Mouse (Mus musculus): ENCODE measurements at regions not wholly inside any gene's neighbourhood (a gene's known extent, or its start where the extent isn't known, plus 50 kb on each side); places are given as distances from the start of the nearest gene placed in this dataset.

DNA sequence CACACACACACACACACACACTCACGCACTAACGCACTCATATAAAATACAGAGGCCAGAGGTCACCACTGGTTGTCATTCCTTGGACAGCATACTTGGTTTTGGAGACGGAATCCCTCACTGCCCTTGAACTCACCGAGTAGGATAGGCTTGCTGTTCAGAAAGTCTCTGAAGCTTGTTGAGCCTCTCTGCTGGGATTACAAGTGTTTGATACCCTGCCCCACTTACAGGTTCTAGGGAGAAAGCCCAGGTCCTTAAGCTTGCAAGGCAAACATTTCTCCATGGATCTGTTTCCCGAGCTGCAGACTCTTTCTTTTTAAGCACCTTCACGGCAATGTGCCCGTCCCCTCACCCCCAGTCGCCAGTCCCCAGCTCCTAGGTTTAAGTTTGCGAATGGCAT, 254.0 kb upstream of the Hs6st1 start:
- TF ChIP-seq POLR2A (IDR thresholded peaks at IDR 0.05; ENCODE audit: low read depth, low read length): no peak
- no peak for TF ChIP-seq CTCF (conservative IDR thresholded peaks at IDR 0.05; ENCODE audit: insufficient read depth, insufficient read length, low read depth, low read length)

All from kidney, adult 2 months (tissue).